ENCODE assay signal across 9 mouse cellular contexts in the genomic region with DNA sequence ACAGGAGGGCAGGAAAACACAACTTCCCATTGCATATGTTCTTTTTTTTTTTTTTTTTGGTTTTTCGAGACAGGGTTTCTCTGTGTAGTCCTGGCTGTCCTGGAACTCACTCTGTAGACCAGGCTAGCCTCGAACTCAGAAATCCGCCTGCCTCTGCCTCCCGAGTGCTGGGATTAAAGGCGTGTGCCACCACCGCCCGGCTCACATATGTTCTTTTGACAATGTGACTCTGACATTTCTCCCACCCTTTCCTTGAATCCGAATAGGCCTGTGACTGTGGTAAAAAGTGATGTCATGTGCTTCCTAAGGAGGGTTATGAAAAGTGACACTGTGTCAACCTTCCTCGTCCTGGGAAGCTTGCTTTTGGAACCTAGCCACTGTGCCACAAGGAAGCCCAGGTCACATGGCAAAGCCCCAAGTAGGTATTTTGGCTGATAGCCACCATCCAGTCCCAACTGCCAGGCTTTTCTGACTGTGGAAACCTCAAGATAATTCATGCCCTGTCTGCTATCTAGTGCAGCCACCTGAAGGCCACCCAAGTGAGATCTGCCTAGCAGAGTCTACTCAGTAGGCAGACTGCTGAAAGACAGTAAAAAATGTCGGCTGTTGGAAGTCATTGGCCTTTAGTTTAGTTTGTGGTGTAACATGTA. TPM values are rescaled to one million over a fixed set of nuclear protein-coding genes. Genes with fewer than 3 reads are reported as not detected.
DNase-seq lines count a peak whose midpoint lies in the region; ATAC-seq lines count a peak whose summit lies in the region.
"Had no signal": no experiment of that assay in that cellular context is flagged by ENCODE, and none has a peak within 500 bp of the region (broad histone marks: within the 10 kb centered on the region; RNA-seq: fewer than 3 reads in every experiment).

No protein-coding gene starts in this region.

- no peak for ATAC-seq in activated CD4-positive, CD25-positive, alpha-beta regulatory T cell, adult 4 months

- DNase-seq in adrenal gland, adult 2 months, result peak; percentile 58
- DNase-seq in adrenal gland, adult 18-20 months (ENCODE audit: low spot score in 2 of 2), result no peak
- peak; percentile 38 for DNase-seq in c-Kit-negative CD71-positive TER-119-positive erythroid progenitor cells, embryonic 14.5 days (ENCODE audit: low read depth, low spot score)
- peak; percentile 45 for DNase-seq in kidney, adult 9 months
- DNase-seq in lung, postnatal 10 days, result peak; percentile 41
- DNase-seq in embryo, embryonic 11 days, result no peak
- DNase-seq in layer of hippocampus, postnatal 14 days (ENCODE audit: low spot score in 2 of 2), result no peak
- DNase-seq: gastrocnemius, adult 2 months had no signal

RNA-seq across cellular contexts. Expression of a gene that starts 8.5 kb away (rescaled TPM):
- total RNA-seq in adrenal gland, adult 2 months (2021), result 100 to 1,000 TPM in 1 of 2 experiments, 10 to 100 TPM in 1; 79.5 to 125 TPM
- polyA plus RNA-seq in adrenal gland, adult 2 months (2012; rRNA removed), result 14.5 and 17.1 TPM in 2 replicates
- total RNA-seq in adrenal gland, adult 18-20 months (2021), result 10 to 100 TPM; 85.2 to 95.7 TPM
- 1 to 10 TPM; 3.9 to 4.0 TPM for polyA plus RNA-seq in activated CD4-positive, CD25-positive, alpha-beta regulatory T cell, adult 4 months (2017; shearing (Covaris generic))
- 100 to 1,000 TPM; 101 to 110 TPM for total RNA-seq in layer of hippocampus, postnatal 14 days (2021)

Comparison
In these comparisons a context has a peak if more than half of its experiments do, and no peak if none do; other contexts are left out.
1. DNase-seq: peak in adrenal gland, adult 2 months (single experiment), c-Kit-negative CD71-positive TER-119-positive erythroid progenitor cells, embryonic 14.5 days (single experiment), kidney, adult 9 months (single experiment) and lung, postnatal 10 days (single experiment); none in adrenal gland, adult 18-20 months (0 of 2), embryo, embryonic 11 days (single experiment) and layer of hippocampus, postnatal 14 days (0 of 2).